Mouse (Mus musculus) midbrain, embryonic 14.5 days (tissue): Measurements from ENCODE around the gene Dlk1. TPM values are rescaled to one million over a fixed set of nuclear protein-coding genes. Genes with fewer than 3 reads are reported as not detected.
A peak's percentile ranks its signal among the peaks of the same experiment; 100 is the strongest.

ENCODE experiments used
- ATAC-seq: fragments of 200-750 bp; cut with Nextera tagmentation; 2 replicates; pipeline ENCODE4 v1.8.0; 2017; ENCODE audit warnings: moderate number of reproducible peaks, moderate library complexity; ENCODE audit not compliant: low FRiP score, low TSS enrichment
- DNase-seq: peaks from one replicate; pipeline ENCODE4 v3.0.0-alpha.2; 2015
- H3K27ac ChIP-seq: fragments of 300-500 bp; sonication (generic); replicated peaks from 2 replicates; pipeline ENCODE4 v1.5.1; 2014; ENCODE audit warnings: mild to moderate bottlenecking, low read depth, low read length, moderate library complexity
- H3K27me3 ChIP-seq: fragments of 300-500 bp; sonication (generic); 2 replicates; pipeline ENCODE4 v1.6.1; 2014; ENCODE audit warnings: low read length, control low read depth, mixed read lengths; ENCODE audit not compliant: control insufficient read depth, insufficient read depth
- H3K36me3 ChIP-seq: fragments of 300-500 bp; sonication (generic); 2 replicates; pipeline ENCODE4 v1.6.1; 2014; ENCODE audit warnings: low read length, control low read depth; ENCODE audit not compliant: control insufficient read depth, insufficient read depth
- H3K4me1 ChIP-seq: fragments of 300-500 bp; sonication (generic); 2 replicates; pipeline ENCODE4 v1.6.1; 2014; ENCODE audit warnings: mild to moderate bottlenecking, antibody characterized with exemption, low read length, control low read depth; ENCODE audit not compliant: control insufficient read depth, insufficient read depth
- H3K4me2 ChIP-seq: fragments of 300-500 bp; sonication (generic); 2 replicates; pipeline ENCODE4 v1.6.1; 2014; ENCODE audit warnings: mild to moderate bottlenecking, low read length, moderate library complexity
- H3K4me3 ChIP-seq: fragments of 300-500 bp; sonication (generic); replicated peaks from 2 replicates; pipeline ENCODE4 v1.5.1; 2014; ENCODE audit warnings: low read depth, low read length
- H3K9ac ChIP-seq: fragments of 300-500 bp; sonication (generic); replicated peaks from 2 replicates; pipeline ENCODE4 v1.6.1; 2014; ENCODE audit warnings: mild to moderate bottlenecking, low read length, moderate library complexity
- H3K9me3 ChIP-seq: fragments of 300-500 bp; sonication (generic); 2 replicates; pipeline ENCODE4 v1.6.1; 2016; ENCODE audit warnings: low read length, control low read depth, mixed read lengths; ENCODE audit not compliant: control insufficient read depth
- WGBS: fragments of 180-500 bp; shearing (Covaris S2); extraction: QIAGEN DNeasy Blood & Tissue Kit; methylation state at CpG from one replicate; pipeline ENCODE4 v1.1.7; 2014; 5-methylcytosine and 5-hydroxymethylcytosine counted together
- polyA plus RNA-seq: library from polyadenylated mRNA; unstranded; fragments of >200 nt; fragmentation: Nextera tagmentation; extraction: Ambion mirVana; gene quantifications from 2 replicates; pipeline ENCODE4 v1.2.1, GENCODE M21; 2014

Gene Dlk1
- 50.3 and 51.4 TPM in 2 replicates for polyA plus RNA-seq

DNA sequence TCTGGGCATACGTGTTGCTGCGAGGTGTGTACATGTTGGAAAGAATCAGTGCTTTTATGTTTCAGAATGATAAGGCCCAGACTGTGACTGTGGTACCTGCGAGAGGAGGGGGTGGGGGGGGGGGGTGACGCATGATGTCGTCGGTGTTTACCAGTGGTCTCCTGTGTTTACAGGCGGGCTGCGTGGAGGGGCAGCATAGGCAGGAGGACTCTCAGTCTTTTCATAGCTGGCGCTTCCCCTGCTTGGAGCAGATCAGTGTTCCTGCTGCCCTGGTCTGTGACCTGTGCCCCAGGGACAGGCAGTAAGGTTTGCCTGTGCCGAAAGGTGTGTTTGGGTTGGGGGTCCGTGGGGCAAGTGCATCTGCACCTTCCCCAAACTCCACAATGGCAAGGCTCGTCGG is at the start of gene Dlk1:
Gene Dlk1 (plus strand): TSS at position 232 of the 400 bp plus-strand sequence.
- DNase-seq: no peak
- H3K9ac ChIP-seq: peak within 1 kb of the TSS; percentile 53
- no peak for ATAC-seq
- 4% methylated on average over 12 of the region's 13 CpGs for WGBS
- H3K4me3 ChIP-seq: peak within 1 kb of the TSS; percentile 43
- H3K27ac ChIP-seq: peak within 1 kb of the TSS; percentile 45
- H3K36me3 ChIP-seq: no peaks in the 10 kb centered on the region
- peaks cover 68% of the 10 kb centered on the region for H3K27me3 ChIP-seq
- H3K4me1 ChIP-seq: peaks cover 37% of the 10 kb centered on the region
- H3K9me3 ChIP-seq: no peaks in the 10 kb centered on the region
- peak within 1 kb of the TSS; percentile 74 for H3K4me2 ChIP-seq

DNA sequence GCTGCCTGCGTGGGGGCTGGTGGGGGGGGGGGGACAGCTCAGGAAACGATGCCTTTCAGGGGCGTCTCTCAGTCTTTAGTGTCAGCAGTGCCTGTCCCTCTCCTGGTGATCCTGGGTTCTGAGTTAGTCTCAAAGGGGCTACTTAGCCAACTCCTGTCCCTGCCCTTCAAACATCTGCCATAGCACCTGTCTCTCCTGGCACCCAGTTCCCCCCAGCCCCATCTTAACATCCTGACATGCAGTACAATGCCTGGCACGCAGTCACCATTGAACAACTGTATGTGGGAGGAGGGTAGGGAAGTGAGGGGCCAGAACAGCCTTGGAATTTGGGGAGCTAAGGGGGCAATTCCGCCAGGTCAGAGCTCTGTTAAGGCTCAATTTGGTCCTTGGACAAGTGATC is 49.7 kb upstream of the Dlk1 start:
- Histone ChIP-seq H3K9me3 (no peaks in the 10 kb centered on the region), H3K9ac (no peak overlapping the region), H3K36me3 (no peaks in the 10 kb centered on the region), H3K27ac (no peak overlapping the region), H3K4me3 (no peak overlapping the region), H3K4me1 (peaks cover 6% of the 10 kb centered on the region), H3K4me2 (no peak overlapping the region), H3K27me3 (no peaks in the 10 kb centered on the region)
- WGBS: 64% methylated on average over 5 of the region's 5 CpGs
- ATAC-seq (no peak), DNase-seq (no peak)

GRCm38 (mm10) chr12:109403752-109404151 is 48.9 kb upstream of the Dlk1 start:
- H3K36me3 ChIP-seq: no peaks in the 10 kb centered on the region
- H3K9ac ChIP-seq: no peak overlapping the region
- whole genome bisulfite sequencing: 78% methylated on average over 9 of the region's 9 CpGs
- H3K4me1 ChIP-seq: peaks cover 6% of the 10 kb centered on the region
- no peak for ATAC-seq
- H3K27ac ChIP-seq: no peak overlapping the region
- no peak overlapping the region for H3K4me3 ChIP-seq
- DNase-seq: no peak
- H3K4me2 ChIP-seq: no peak overlapping the region
- H3K9me3 ChIP-seq: no peaks in the 10 kb centered on the region
- H3K27me3 ChIP-seq: no peaks in the 10 kb centered on the region

- 55% methylated on average over 3 of the region's 3 CpGs for WGBS
- H3K27ac ChIP-seq: no peak overlapping the region
- no peaks in the 10 kb centered on the region for H3K9me3 ChIP-seq
- no peaks in the 10 kb centered on the region for H3K36me3 ChIP-seq
- no peak overlapping the region for H3K4me2 ChIP-seq
- no peak for DNase-seq
- H3K9ac ChIP-seq: no peak overlapping the region
- peaks cover 20% of the 10 kb centered on the region for H3K4me1 ChIP-seq
- no peak overlapping the region for H3K4me3 ChIP-seq
- no peaks in the 10 kb centered on the region for H3K27me3 ChIP-seq
- no peak for ATAC-seq
Observed at GRCm38 (mm10) chr12:109406018-109406417, 46.6 kb upstream of the Dlk1 start.

DNA sequence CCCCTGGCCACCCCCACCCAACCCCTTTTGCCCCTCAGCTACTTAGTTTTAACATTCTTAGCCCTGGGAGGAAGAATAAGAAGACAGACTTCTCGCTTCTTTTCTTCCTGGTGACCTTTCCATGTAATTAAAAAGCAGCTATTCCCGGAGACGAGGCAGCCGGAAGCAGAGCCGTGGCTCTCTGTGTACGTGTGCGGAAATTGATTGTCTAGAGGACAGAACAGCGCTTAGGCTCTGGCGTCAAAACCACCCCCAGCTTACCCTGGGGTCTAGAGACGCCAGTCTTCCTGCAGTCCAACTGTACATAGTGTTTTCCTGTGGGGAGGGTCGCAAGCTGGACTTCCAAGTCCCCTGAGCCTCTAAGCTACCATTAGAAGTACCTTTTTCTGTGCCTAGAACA is 41.9 kb upstream of the Dlk1 start:
- H3K4me2 ChIP-seq: no peak overlapping the region
- WGBS: 27% methylated on average over 11 of the region's 11 CpGs
- no peak overlapping the region for H3K4me3 ChIP-seq
- DNase-seq (peak; percentile 55), ATAC-seq (no peak)
- peak overlapping the region; percentile 60 for H3K27ac ChIP-seq
- H3K27me3 ChIP-seq: no peaks in the 10 kb centered on the region
- H3K36me3 ChIP-seq: no peaks in the 10 kb centered on the region
- no peaks in the 10 kb centered on the region for H3K9me3 ChIP-seq
- H3K9ac ChIP-seq: 0 out of 2 replicates have a peak overlapping the region, but pooled peaks have one; percentile 9
- peaks cover 33% of the 10 kb centered on the region for H3K4me1 ChIP-seq

DNA sequence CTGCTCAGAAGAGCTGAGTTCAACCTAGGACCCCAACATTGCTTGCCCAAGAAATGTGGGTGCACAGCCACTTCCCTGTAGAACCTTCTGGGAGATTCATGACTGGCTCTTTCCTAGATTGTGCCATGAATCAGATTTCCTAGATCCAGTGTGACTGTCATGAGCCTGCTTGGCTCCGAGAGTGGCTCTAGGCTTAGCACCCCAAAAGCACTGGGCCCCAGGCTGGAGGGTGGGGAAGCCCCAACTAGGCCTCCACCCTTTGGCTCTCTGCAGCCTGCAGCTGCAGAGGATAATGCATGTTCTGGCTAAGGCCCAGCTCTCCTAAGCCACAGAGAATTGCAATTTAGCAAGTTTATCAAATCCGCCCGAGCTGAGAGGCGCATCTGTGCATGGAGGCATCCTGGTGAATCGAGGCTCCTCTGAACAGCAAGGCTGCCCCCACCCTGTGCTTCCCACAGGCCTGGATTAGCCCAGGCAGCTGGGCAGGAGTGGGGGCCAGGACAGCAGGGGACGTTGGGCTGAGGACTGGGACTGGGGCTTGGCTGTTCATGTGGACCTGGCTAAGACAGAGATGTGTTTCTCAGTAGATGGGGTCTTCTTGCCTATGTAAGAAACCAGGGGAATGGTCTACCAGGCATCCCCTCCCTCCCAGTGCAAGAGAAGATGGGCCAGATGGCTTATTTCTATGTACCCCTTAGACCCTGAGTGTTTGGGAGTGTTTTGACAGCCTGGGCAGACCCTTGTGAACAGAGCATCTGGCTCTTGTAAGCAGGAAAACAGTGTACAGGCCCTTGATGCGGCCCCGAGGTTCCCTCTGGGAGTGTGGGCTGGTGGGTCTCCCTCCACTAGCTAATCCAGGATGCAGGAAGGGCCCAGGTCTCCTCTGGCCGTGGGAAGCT is 41.2 kb upstream of the Dlk1 start:
- WGBS: 49% methylated on average over 9 of the region's 9 CpGs
- Histone ChIP-seq H3K4me3 (no peak overlapping the region), H3K4me2 (no peak overlapping the region), H3K36me3 (no peaks in the 10 kb centered on the region), H3K4me1 (peaks cover 33% of the 10 kb centered on the region), H3K27me3 (no peaks in the 10 kb centered on the region), H3K27ac (peak overlapping the region; percentile 60), H3K9me3 (no peaks in the 10 kb centered on the region), H3K9ac (0 out of 2 replicates have a peak overlapping the region, but pooled peaks have one; percentile 9)
- peak; percentile 56 for DNase-seq
- ATAC-seq: 0 out of 2 replicates have a peak, but pooled peaks have one; percentile 27

DNA sequence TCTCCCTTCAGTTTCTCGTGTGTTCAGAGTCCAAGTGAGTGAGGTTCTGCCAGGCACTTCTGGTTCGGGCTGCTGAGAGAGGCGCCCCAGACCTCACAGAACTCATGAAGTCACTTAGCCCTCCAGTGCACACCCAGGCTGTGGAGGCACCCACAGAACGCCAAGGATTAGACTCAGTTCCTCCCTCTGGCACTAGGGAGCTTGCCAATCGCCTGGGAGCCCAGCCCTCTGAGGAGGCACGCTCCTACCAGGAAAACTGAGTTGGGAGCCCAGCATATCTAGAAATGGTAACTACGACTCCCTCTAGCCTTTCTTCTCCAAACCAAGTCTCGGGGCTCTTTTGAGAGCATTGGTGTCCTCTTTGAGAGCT is 40.6 kb upstream of the Dlk1 start:
- H3K27me3 ChIP-seq: no peaks in the 10 kb centered on the region
- H3K4me3 ChIP-seq: no peak overlapping the region
- H3K27ac ChIP-seq: peak overlapping the region; percentile 60
- no peaks in the 10 kb centered on the region for H3K36me3 ChIP-seq
- no peak overlapping the region for H3K4me2 ChIP-seq
- no peaks in the 10 kb centered on the region for H3K9me3 ChIP-seq
- WGBS: 74% methylated on average over 8 of the region's 8 CpGs
- ATAC-seq (no peak), DNase-seq (no peak)
- no peak overlapping the region for H3K9ac ChIP-seq
- peaks cover 33% of the 10 kb centered on the region for H3K4me1 ChIP-seq

- Histone ChIP-seq H3K4me1 (peaks cover 38% of the 10 kb centered on the region), H3K4me2 (no peak overlapping the region), H3K27ac (no peak overlapping the region), H3K27me3 (no peaks in the 10 kb centered on the region), H3K36me3 (no peaks in the 10 kb centered on the region), H3K4me3 (no peak overlapping the region), H3K9ac (no peak overlapping the region), H3K9me3 (no peaks in the 10 kb centered on the region)
- ATAC-seq: no peak
- DNase-seq: no peak
- WGBS: 65% methylated on average over 5 of the region's 5 CpGs
Observed at GRCm38 (mm10) chr12:109412675-109413074, 39.9 kb upstream of the Dlk1 start.

- WGBS: 92% methylated on average over 4 of the region's 4 CpGs
- Histone ChIP-seq H3K4me1 (peaks cover 41% of the 10 kb centered on the region), H3K27ac (no peak overlapping the region), H3K9me3 (no peaks in the 10 kb centered on the region), H3K4me2 (no peak overlapping the region), H3K9ac (no peak overlapping the region), H3K36me3 (no peaks in the 10 kb centered on the region), H3K27me3 (no peaks in the 10 kb centered on the region), H3K4me3 (no peak overlapping the region)
- ATAC-seq (no peak), DNase-seq (no peak)
Observed at GRCm38 (mm10) chr12:109413321-109413720, 39.3 kb upstream of the Dlk1 start.
